Mouse (Mus musculus) heart, adult 11 months (tissue): ENCODE measurements around the gene Adck1.

ENCODE experiments used
- DNase-seq: peaks from one replicate; pipeline ENCODE4 v3.0.0; 2022

Adck1 gene

DNA sequence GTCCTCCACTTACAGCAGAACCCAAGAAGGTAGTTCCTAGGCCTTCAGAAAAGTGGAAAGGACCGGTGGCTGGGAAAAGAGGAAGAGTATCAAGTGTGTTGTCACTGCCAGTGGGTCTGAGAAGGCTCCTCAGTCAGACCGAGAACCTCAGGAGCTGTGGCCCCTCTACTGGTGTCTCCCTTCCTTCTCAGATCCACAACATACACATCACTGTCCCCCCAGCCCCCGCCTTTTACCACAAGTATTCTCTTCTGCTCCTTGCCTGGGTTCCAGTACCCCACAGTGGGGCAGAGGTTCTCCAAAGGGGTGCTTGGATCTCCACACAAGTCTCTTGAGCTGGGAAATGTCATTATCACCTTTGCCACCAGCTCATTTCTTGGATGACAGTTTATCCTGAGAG, 115.5 kb downstream of the Adck1 start:
- peak; percentile 64 for DNase-seq

- DNase-seq = no peak
These were observed 116.3 kb downstream of the Adck1 start for GRCm38 (mm10) chr12:88476702-88477101.

DNA sequence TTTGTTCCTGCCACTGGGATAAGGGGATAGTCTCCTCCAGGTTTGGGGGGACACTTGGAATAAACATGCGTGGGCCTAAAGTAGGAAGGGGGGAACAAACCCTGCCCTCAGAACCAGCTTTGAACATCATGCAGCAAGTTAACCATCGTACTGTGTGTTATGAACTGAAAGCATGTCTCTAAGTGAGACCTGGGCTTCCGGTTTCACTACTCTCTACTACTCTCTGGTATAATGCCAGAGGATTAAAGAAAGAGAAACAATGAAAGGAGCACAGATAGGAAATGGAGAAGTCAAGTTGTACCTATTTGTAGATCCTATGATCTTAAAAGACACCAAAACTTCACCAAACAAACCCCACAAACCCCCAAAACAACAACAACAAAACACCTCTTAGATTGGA, 121.3 kb downstream of the Adck1 start:
- peak; percentile 33 for DNase-seq

DNA sequence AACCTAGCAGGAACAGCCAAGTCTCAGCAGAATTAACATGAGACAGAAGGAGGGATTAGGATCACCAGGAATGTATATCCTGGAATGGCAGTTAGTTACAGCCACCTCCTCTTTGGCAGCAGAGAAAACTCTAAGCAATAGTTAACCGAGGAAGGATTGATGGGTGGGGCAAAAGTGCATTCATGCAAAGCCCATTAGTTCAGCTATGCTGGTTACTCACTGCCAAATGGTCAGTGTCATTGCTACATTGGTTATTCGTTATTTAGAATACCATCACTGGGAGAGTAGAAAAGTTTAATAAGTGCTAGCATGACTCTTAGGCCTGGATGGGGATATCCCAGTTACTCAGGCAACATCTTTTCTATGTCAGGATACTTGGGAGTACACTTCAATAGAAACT, 130.5 kb downstream of the Adck1 start:
- peak; percentile 61 for DNase-seq
